Mouse (Mus musculus) thymus, postnatal 36 days (tissue): Measurements from ENCODE around the gene Ntn3.

Experiments used
- DNase-seq, 2 experiments: peaks; one replicate each; pipeline ENCODE4 v3.0.0; 2022; ENCODE audit warnings: mixed read lengths in 2 of 2

Ntn3 gene

GRCm38 (mm10) chr17:24171738-24172137 is 37.6 kb downstream of the Ntn3 start:
- DNase-seq: no peak

DNA sequence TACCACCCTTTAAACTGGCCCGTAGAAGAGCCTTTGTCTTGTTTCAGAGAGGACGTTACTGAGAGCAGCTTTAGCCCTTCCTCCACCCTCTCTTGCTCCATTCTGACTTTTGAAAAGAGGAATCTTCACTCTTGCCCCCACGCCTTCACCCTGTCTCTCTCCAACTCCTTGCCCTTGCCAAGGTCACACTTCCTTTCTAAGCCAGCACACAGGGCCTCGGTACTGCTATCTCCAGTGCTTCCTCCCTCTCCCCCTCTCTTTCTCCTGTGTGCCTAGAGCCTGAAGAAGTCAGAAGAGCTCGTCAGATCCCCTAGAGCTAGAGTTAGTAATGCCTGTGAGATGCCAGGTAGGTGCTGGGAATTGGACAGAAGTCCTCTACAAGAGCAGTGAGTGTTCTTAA is 38.6 kb downstream of the Ntn3 start:
- DNase-seq: no peak

DNA sequence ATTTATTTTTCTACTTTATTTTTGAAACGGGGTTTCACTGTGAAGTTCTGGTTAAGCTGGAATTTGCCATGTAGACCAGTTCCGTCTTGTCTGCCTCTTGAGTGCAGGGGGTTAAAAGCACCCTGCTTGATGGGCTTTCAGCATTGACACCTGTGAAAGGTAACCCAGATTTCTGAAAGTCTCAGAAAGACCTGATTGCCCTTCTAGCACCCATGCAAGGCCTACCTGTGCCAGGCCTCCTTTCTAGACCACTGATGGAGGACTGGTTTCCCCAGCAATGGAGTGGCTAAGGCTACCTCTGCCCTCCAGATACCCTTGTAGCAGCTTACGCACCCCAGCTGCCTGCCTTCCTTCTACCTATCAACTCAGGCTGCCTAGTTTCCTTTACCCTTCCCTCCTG is 39.2 kb downstream of the Ntn3 start:
- no peak for DNase-seq

DNA sequence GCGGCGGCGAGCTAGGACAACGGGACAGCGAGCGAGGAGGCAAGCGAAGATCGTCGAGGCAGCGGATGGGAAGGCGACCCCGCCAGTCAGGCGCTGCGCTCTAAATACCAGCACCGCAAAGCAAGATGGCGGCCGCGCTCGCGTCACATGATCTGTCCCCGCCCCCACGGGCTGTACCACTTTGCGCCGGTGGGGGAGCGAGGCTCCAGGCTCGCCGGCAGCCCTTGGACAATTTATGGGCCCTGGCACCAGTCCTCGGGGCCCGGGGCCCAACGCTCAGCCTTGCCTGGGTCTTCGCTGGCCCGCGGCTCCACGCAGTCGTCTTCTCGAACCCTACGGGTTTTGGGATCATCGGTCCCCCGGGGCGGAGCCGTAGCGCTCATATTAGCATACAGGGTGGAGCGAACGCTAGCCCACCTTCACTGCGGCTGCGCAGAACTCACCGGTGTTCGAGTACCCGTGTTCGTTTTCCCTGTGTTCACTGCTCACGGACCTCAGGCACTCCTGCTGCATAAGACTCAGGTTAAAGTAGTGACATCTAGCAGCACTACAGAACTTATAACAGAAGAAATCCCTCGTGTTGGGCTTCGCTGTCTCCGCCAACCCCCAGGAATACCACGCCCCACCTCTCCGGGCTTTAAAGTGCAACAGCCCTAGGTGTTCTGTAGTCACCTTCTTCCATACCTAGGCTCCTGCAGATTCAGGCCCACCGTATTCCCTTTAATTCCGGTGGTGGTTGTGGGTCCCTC is 39.8 kb downstream of the Ntn3 start, which contains the start of gene Atp6v0c:
Gene Atp6v0c (minus strand): TSS at position 386 of the 749 bp plus-strand sequence.
- peak; percentile 94 for DNase-seq

GRCm38 (mm10) chr17:24168590-24169277 is 40.6 kb downstream of the Ntn3 start:
- peak; percentile 68 to 77 for DNase-seq

GRCm38 (mm10) chr17:24167891-24168505 is 41.3 kb downstream of the Ntn3 start:
- peak in 1 of 2 experiments; percentile 7 for DNase-seq

DNA sequence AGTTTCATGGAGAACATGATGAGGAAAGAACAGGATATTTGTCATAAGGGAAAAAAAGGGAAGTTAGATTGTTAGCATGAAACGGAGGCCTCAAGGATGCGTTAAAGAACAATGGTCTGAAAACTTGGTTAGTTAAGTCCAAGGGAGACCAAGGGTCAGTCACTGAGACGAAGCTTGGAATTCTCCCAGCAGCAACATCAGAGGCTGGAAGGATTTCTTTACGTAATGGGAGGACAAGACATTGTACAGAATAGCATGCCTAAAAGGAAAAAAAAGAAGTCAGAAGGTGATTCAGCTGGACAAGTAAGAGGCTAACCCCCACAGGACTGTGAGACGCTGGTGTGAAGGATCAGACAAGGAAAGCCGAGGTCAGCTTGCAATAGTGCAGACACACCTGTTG is 42.2 kb downstream of the Ntn3 start:
- no peak for DNase-seq

GRCm38 (mm10) chr17:24164566-24165259 is 44.6 kb downstream of the Ntn3 start:
- peak in 1 of 2 experiments; percentile 6 for DNase-seq

DNA sequence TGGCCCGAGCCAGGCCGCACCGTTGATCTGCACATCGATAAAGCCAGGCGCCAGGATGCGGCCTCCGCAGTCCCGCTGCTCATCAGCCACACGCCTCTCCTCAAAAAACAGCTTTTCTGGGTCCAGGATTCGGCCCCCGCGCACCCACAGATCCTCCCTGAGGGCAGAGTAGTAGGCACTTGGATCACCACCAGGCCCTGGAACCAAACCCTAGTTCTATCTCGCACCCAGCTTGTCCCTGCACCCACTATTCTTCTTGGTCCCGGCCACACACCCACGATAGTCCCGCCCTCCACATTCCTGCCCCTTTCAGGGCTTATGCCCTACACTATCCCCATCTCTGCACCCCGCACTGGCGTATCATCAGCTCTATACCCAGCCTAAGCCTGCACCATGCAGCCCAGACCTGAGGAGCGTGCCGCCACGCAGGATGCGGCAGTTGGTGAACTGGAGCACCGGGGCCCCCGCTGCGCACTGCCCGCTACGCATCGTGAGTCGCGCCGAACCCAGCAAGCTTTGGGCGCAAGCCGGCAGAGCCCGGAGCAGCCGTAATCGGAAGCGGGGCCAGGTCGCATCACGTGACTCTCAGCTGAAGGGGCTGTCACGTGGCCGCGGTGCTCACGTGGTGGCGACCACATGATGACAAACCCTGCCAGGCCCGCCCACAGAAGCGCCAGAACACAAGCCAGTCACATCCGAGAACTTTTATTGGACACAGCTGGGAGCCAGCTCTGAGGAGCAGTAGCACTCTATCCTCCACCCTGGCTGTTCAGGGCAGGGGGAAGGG is 46.0 kb downstream of the Ntn3 start, which contains the start of gene Amdhd2:
Gene Amdhd2 (minus strand): TSS at position 591 of the 787 bp plus-strand sequence.
- peak; percentile 90 to 93 for DNase-seq

- peak in 1 of 2 experiments; percentile 41 for DNase-seq
Observed at GRCm38 (mm10) chr17:24162584-24163175, 46.7 kb downstream of the Ntn3 start.

DNA sequence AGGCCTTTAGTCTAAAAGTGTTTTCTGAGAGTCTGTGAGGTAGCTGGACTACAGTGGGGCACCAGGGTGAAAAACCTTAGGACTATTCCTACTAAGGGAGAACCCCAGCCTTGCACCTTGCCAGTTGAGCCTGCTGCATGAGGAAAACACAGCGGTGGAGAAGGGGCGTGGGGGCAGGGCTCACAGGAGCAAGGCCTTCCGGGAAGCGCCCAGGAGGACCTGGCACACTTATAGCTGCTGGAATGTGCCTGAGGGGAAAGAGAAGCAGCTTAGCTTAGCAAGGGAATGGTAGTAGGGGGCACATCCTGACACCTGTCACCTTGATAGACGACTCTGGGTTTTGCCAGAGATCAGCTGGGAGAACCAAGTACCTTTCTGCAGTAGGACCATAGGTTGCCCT is 47.9 kb downstream of the Ntn3 start:
- no peak for DNase-seq

DNA sequence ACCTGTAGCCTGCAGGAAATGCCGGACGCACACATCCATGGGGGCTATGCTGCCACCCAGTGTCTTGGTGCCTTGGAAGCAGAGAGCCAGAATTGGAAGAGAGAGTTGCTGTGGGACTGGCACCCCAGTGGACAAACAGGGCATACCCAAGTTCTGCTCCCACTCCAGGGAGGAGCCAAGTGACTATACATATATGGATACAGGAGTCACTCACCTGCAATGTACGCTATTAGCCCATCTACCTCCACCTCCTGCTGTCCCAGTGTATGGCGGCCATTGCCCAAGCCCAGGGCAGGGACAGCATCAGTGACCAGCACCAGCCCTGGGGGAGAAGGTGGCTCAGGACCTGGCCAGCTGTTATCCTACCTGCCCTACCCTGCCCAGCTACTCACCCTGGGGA is 51.8 kb downstream of the Ntn3 start:
- no peak for DNase-seq

- no peak for DNase-seq
Observed at GRCm38 (mm10) chr17:24157121-24157520, 52.2 kb downstream of the Ntn3 start.

GRCm38 (mm10) chr17:24156394-24156793 is 52.9 kb downstream of the Ntn3 start:
- DNase-seq: no peak

DNA sequence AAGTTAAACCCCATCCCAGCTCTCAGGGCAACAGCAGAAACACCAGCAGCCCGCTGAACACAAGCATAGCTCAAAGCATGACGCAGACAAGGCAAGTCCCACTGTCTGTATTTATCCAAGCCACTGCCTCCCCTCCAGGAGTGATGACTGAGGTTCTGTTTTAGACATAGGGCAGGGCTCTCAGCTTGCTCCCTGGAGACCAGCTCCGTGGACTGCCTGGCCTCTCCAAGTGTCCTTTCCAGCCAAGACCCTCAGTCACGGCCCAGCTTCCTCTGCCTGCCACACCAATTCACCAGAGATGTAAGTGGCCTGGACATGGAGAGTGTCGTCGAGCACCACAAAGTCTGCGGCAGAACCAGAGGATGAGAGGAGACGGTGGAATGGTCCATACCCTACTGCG is 53.6 kb downstream of the Ntn3 start:
- peak in 1 of 2 experiments; percentile 3 for DNase-seq

DNA sequence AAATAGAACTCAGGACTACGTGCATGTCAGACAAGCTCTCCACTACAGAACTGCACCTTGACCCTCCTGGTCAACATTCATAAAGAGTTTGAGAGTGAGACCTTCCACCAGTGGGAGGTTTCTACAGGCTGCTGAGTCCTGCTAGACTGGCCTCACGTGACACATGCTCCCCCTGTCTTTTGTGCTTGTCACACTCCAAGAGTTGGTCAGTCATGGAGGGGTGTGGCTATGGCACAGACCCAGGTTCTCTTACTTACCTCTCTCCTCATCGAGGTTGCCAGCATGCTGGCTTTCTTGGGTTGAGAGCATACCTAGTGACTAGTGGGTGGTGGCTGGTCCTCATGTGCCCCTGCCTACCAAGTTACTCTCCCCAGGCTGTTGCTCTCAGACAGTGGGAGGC is 54.9 kb downstream of the Ntn3 start:
- no peak for DNase-seq
